Comparison of ENCODE assay signal across 9 mouse cellular contexts in genomic region chr1:157256562-157256961, GRCm38 (mm10).
DNase-seq lines count a peak whose midpoint lies in the region; ATAC-seq and TF ChIP-seq lines count a peak whose summit lies in the region.
"Had no signal": no experiment of that assay in that cellular context is flagged by ENCODE, and none has a peak within 500 bp of the region (broad histone marks: within the 10 kb centered on the region; RNA-seq: fewer than 3 reads in every experiment).

No protein-coding gene starts in this region.

- no peak overlapping the region for H3K9ac ChIP-seq in forebrain, embryonic 15.5 days (replicated peaks)
- no peak overlapping the region for H3K9ac ChIP-seq in hindbrain, embryonic 13.5 days
- H3K9ac ChIP-seq: embryonic facial prominence, embryonic 15.5 days had no signal

- no peaks in the 10 kb centered on the region for H3K27me3 ChIP-seq in Patski
- H3K27me3 ChIP-seq in forebrain, embryonic 15.5 days, result no peaks in the 10 kb centered on the region
- no peaks in the 10 kb centered on the region for H3K27me3 ChIP-seq in hindbrain, embryonic 13.5 days
- H3K27me3 ChIP-seq: embryonic facial prominence, embryonic 15.5 days had no signal

- H3K4me1 ChIP-seq in forebrain, embryonic 15.5 days, result peaks cover 19% of the 10 kb centered on the region
- peaks cover 9% of the 10 kb centered on the region; the same call in 1 of the 2 replicates for H3K4me1 ChIP-seq in hindbrain, embryonic 13.5 days (replicated peaks)
- H3K4me1 ChIP-seq: embryonic facial prominence, embryonic 15.5 days had no signal

- TF ChIP-seq CTCF in Patski (IDR thresholded peaks at IDR 0.05), result no peak

- no peak overlapping the region for H3K4me3 ChIP-seq in forebrain, embryonic 15.5 days
- H3K4me3 ChIP-seq in hindbrain, embryonic 13.5 days, result no peak overlapping the region
- H3K4me3 ChIP-seq: embryonic facial prominence, embryonic 15.5 days had no signal

- peak; percentile 96 for ATAC-seq in Patski
- peak; percentile 86 for ATAC-seq in forebrain, embryonic 15.5 days (replicated peaks)
- ATAC-seq in hindbrain, embryonic 13.5 days (ENCODE audit: low FRiP score), result peak; percentile 78
- no peak for ATAC-seq in megakaryocyte, adult 5-6 weeks (ENCODE audit: poor library complexity, severe bottlenecking)

- POLR2A ChIA-PET in Patski (lab: Charles Lee), result no interaction called here

- H3K36me3 ChIP-seq in forebrain, embryonic 15.5 days, result no peaks in the 10 kb centered on the region
- H3K36me3 ChIP-seq in hindbrain, embryonic 13.5 days, result no peaks in the 10 kb centered on the region
- H3K36me3 ChIP-seq: embryonic facial prominence, embryonic 15.5 days had no signal

- H3K27ac ChIP-seq in forebrain, embryonic 15.5 days (replicated peaks), result 0 out of 2 replicates have a peak overlapping the region, but pooled peaks have one; percentile 13
- H3K27ac ChIP-seq in hindbrain, embryonic 13.5 days, result peak overlapping the region; percentile 40; the same call in 1 of the 2 replicates
- H3K27ac ChIP-seq: embryonic facial prominence, embryonic 15.5 days had no signal

- no peak overlapping the region for H3K4me2 ChIP-seq in forebrain, embryonic 15.5 days (replicated peaks)
- H3K4me2 ChIP-seq in hindbrain, embryonic 13.5 days, result no peak overlapping the region
- H3K4me2 ChIP-seq: embryonic facial prominence, embryonic 15.5 days had no signal

- 7% methylated on average over 4 of the region's 4 CpGs for WGBS in forebrain, embryonic 15.5 days
- 20% methylated on average over 4 of the region's 4 CpGs for WGBS in hindbrain, embryonic 13.5 days

- in situ Hi-C loops in Patski (cut with MboI; ENCODE audit: low pct_unique_long_range_greater_than_20kb), result no loop called here

- DNase-seq in gastrocnemius, postnatal 14 days, result peak; percentile 9
- DNase-seq in gastrocnemius, postnatal 10 days, result no peak
- no peak for DNase-seq in Patski (ENCODE audit: low read depth, low spot score)
- peak; percentile 30 for DNase-seq in mesoderm, embryonic 11.5 days (ENCODE audit: low read depth, low spot score)
- DNase-seq in thymus, postnatal 0 days (ENCODE audit: low spot score), result no peak

- no peaks in the 10 kb centered on the region for H3K9me3 ChIP-seq in forebrain, embryonic 15.5 days
- H3K9me3 ChIP-seq in hindbrain, embryonic 13.5 days, result no peaks in the 10 kb centered on the region
- H3K9me3 ChIP-seq: embryonic facial prominence, embryonic 15.5 days had no signal

- CTCF ChIA-PET in Patski (lab: Charles Lee), result interaction anchor here (0.9 to 1.3 kb wide), 2 partner anchors 9 to 20 kb away, joined by 3 read pairs; no protein-coding TSS in a partner anchor

- intact Hi-C loops in gastrocnemius, postnatal 14 days (cut with DNase I; ENCODE audit: low total_unique reads), result no loop called here

Comparison
In these comparisons a context has a peak if more than half of its experiments do, and no peak if none do; other contexts are left out.
1. DNase-seq: peak in gastrocnemius, postnatal 14 days (single experiment) and mesoderm, embryonic 11.5 days (single experiment); none in gastrocnemius, postnatal 10 days (single experiment), Patski (single experiment) and thymus, postnatal 0 days (single experiment).